Mouse (Mus musculus) embryo, embryonic 11.5 days (tissue): ENCODE measurements around the gene Mid1ip1.

ENCODE experiments used
- DNase-seq: peaks from one replicate; pipeline ENCODE4 v3.0.0-alpha.2; 2012; ENCODE audit warnings: low read depth, low spot score

The Mid1ip1 gene

DNA sequence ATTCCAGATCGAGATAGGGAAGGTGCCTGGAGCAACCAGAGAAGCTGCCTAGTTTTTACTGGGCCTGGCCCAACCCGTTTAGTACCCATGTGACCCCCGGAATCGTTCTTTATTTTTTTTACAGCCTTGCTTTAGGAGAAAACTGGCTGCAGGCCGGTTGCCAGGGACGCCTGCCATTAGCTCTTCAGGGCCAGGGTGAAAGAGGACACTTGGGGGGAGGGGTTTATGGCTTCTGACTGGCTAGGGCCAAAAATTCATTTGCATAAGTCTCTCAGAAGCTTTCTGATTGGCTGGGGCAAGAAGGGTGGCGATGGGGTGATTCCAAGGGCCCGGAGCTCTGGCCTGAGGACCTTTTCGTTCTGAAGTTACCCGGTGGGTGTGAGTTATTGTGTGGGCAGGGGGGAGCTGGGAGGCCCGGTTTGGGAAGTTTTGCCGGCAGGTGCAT is at the start of gene Mid1ip1:
Gene Mid1ip1 (plus strand): TSS at position 318 of the 445 bp plus-strand sequence.
- peak; percentile 75 for DNase-seq

DNA sequence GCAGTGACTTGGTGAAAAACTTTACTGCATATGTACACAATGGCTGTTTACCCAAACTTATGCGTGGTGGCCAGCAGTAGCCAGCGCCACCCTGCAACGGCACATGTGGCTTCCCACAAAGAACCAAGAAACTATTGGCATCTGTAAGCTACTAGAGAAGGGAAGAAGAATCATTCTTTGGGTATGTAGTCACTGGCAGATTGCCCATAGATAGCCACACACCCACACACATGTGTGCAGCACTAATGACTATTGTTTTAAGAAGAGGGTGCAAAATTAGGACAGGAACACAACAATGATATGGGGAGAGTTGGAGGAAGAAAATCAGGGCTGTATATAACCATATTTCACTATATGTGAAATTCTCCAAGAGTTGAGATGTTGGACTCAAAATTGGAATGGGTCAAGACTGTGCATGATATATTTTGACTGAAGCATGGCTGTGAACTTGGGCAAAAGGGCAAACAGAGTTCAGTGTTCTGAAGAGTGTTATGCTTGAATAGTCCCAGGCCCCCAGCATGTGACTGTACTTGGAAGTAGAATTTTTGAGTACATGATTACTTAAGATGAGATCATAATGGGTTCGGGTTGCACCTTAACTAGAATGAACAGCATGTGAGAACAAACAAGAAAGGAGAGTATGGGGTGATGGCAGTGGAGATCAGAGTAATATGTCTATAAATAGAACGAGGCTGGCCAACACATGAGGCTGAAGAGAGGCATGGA is 20.2 kb upstream of the Mid1ip1 start:
- no peak for DNase-seq

DNA sequence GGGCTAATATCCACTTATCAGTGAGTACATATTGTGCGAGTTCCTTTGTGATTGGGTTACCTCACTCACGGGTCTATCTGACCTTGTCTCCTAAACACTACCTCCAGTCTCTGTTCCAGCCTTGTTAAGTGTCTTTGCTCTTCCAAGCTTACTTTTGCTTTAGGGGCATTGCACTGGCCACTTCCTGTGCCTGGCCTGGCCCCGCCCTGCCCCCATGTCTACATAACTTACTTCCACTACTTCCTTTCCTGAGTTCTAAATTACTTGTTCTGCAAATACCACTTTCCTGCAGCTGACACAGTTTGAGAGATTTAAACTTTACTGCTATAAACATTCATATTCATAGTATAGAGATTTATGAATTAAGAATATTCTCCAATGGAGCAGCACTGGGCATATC is 8.1 kb upstream of the Mid1ip1 start:
- no peak for DNase-seq

DNA sequence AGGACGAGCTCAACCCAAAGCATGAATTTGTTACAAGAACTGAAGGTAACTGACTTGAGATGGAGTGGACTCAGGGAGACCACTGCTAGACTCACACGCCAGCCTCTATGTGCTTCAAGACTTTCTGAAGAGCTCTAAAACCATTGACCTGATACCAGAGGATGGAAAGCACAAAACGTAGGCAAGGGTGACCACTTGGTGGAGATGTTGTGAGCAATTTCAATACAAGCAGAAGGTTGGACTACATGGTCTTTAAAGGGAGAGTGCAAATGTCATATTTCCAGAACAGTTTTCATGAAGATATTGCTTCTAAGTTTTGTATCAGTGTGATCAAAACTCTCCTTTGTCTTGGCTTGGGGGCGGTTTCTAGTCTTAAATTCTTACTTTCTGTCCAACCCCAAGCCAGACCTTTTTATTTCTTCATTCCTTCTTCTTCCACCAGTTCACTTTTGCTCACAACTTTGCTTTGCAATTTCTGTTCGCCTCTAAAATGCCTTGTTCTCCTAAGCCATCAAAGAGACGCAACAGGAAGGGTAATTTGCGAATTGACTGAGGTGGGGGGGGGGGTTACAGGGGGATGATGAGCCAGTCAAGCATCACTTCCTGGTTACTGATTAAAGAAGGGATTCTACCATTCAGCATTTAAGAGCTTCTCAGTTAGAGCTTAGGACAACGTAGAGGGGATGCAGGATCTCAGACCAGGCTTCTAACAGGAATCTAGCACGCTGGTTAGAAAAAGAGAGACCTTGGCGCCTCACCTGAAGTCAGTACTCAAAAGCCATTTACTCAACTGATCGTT is 775 bp upstream of the Mid1ip1 start:
- no peak for DNase-seq

DNA sequence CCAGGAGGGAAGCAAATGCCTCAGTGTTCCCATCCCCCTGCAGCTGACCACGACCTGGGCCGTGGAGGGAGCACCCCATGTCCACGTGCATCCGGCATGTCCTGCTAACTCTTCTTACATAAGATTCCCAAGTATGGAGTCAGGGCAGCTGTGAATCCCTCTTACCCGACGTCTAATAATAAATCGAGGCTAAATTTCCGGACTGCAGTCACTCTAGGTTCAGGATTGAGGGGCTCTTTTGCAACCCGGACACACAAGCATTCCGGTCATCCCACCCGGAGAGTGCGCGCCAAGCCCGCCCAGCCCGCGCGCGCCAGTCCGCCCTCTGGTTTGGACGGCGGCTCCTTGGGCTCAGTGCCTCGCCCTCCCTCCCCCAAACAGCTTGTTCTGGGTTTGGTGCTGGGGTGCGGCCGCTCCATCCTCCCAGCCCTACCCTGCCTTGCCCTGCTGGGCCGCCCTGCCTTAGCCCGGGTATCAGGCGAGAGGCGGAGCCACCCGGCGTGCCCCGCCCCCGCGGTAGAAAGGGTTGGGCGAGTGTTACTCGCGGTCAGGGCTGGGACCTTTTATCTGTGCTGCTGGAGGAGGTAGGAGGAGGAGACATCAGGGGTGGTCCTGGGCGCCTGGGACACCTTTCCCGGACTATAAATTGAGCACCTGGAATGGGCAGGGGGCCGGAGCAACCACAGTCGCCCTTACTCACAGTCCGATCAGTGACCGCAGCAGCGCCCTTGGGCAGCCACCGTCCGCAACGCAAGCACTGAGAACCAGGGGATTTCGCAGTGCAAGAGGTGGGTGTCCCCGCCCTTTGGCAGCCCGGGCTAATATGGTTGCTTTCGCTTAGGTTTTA is 2.3 kb downstream of the Mid1ip1 start:
- DNase-seq, result no peak

DNA sequence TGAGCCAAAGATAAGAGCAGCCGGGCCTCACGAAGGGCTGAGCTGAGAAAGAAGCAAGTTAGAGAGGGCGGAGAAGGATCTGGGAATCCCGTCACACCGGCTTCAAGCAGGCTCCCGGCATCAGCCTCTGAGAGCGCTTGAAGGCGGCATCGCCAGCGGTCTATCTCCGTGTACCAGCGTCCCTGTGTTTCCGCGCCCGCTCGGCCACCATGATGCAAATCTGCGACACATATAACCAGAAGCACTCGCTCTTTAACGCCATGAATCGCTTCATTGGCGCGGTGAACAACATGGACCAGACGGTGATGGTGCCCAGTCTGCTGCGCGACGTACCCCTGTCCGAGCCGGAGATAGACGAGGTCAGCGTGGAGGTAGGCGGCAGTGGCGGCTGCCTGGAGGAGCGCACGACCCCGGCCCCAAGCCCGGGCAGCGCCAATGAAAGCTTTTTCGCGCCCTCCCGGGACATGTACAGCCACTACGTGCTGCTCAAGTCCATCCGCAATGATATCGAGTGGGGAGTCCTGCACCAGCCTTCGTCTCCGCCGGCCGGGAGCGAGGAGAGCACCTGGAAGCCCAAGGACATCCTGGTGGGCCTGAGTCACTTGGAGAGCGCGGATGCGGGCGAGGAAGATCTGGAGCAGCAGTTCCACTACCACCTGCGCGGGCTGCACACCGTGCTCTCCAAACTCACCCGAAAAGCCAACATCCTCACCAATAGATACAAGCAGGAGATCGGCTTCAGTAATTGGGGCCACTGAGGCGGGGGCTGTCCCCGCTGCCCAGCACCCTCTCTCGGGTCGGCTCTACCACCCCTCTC is 3.4 kb downstream of the Mid1ip1 start:
- no peak for DNase-seq

DNA sequence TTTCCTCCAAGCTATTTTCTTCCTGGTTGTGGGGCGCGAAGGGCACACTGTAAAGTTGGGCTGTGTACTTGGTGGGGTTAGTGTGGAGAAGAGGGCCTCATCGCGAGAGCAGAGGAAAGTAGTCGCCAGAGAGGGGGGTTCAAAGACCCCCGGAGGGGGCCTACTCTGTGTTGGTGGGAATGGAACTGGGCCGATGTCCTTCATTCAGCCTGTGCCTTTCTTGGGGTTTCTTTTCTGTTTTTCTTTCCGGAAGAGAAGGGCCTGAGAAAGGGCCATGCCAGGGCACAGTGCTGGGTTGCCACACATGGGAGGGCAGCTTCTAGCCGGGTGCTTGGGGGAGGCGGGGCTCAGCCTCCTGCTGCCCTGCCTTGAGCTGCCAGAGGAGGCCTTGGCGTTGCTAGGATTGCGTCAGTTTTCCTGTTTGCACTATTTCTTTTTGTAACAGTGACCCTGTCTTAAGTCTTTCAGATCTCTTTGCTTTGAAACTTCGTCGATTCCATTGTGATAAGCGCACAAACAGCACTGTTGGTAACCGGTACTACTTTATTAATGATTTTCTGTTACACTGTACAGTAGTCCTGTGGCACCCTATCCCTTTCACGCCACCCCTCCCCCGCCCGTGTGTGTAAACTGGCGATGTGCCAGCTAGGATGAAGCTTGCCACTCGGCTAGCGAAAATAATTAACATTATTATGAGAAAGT is 4.2 kb downstream of the Mid1ip1 start:
- DNase-seq, result no peak

DNA sequence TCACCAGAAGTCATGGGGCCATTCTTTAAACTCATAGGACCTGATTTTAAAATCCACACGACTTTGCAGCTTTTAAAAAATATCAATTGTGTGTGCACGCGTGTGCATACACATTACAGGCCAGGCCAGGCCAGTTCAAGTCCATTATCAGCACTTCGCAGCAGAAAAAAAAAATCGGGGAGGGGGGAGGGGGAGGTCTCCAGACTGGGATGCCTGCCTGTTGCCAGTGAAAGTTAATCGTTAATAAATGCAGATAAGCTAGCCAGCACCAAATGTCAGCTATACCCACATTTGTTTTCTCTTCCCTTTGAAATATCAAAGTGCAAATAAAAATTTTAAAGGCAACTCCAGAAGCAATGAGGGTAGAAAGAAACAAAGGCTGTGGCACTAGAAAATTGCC is 5.6 kb downstream of the Mid1ip1 start:
- DNase-seq, result no peak

DNA sequence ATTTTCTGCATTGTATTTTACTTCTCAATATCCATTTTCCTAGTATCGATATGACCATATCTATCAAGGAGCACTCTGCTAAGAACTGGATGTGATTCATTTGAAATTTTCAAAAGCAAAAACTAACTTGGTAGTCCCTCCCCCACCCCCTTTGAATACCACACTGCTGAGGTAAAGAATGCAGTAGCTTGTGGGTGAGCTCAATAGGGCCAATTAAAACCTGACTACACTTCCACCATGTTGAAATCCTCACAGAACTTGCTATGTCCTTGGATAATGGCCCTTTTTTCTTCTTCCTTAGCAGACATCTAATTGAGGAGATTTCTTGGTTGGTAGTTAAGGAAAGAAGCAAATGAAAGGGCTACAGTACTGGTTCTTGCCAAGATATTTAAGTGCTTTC is 9.8 kb downstream of the Mid1ip1 start:
- no peak for DNase-seq

DNA sequence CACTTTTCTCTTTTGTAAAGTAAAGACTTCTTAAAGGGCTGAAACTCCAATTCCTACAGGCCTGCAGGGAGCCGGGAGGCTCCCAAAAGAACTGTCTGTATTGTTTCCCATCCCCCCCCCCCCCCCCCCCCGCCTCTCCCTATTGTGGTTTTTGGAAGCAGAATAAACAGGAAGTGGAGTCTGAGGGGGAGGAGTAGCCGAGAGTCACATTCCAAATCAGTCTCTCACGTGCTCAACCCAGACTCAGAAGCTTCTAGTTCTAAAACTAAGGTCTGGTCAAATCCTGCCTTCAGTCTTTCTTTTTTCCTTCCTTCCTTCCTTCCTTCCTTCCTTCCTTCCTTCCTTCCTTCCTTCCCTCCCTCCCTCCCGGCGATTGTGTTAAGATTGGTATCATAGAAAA is 14.7 kb downstream of the Mid1ip1 start:
- no peak for DNase-seq

DNA sequence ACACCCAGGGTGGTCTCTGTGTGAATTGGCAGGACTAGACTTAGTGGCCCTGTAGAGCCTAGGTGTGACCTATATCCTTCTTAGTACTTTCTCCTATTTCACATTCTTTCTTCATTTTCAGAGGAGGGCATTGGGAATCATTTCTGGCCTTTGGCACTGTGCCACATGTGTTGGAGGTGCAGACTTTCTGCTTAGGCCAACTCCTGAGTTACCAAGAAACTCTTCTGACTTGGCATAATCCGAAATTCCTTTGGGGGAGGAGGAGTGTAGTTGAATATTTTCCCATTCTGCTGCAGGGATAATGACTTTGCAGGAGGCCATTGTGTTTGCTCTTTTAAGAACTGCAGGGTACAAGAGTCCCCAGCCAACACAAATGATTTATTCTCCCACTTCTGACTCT is 19.6 kb downstream of the Mid1ip1 start:
- no peak for DNase-seq

DNA sequence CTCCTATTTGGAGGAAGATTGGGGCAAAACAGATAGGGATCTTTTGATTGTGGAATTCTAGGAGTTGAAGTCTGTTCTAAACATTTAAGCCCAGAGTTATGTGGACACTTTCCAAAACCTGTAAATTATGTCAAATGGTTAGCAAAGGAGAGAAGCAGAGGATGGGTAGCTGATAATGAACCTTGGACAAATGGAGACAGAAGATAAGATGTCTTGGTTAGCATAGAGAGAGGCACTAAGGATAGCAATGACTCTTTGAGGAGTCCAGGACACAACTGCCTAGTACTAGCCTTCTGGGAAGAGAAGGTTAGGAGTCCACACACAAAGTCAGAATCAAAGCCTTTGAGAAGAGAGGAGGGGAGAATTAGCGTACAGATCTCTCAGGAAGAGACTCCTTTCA is 20.1 kb downstream of the Mid1ip1 start:
- no peak for DNase-seq

DNA sequence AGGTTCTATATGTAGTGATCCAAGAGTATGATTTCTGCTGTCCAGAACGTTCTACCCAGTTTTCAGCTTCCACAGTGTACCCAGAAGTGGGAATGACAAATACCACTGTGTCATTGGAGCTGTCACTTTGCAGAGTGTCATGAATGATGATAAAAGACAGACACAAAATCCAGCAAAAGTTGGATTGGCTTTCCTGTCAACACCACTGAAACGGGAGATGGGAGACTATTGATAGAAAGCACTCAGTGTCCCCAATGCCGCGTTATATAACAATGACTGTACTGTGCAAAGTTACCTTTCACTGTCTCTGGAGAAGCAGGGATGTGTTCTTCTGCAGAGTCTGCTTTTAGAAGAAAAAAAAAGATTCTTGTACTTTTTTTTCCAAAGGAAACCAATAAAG is 44.1 kb downstream of the Mid1ip1 start:
- no peak for DNase-seq

DNA sequence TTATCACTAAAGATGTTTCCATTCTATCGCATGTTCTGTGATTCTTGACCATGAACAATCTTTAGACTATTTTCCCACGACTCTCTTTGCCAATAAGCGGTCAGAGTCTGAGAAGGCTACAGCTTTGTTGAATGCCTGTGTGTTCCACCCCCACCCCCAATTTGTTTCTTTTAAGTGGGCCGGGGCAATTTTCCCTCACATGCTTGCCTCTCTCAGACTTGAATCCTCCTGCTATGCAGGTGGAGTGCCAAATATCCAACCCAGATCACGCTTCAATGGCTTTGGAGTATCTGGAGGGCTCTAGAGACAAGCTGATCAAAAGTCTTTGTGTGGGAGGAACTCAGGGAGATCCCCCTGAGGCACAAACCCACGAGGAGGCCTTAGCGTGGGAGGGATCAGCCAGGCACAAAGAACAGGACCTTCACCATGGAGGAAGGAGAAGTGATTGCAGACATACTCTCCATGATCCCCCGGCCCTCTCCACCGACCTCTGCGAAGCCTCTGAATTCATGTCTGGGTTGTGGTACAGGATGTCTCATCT is 48.7 kb downstream of the Mid1ip1 start:
- DNase-seq, result no peak
